Mouse (Mus musculus) embryo, embryonic 11 days (tissue): ENCODE measurements at regions not wholly inside any gene's neighbourhood (a gene's known extent, or its start where the extent isn't known, plus 50 kb on each side); places are given as distances from the start of the nearest gene placed in this dataset.

Experiments used
- DNase-seq: peaks from one replicate; pipeline ENCODE4 v3.0.0-alpha.2; 2015

GRCm38 (mm10) chr13:39702621-39703020 lies 658.6 kb downstream of the Ofcc1 start:
- no peak for DNase-seq

DNA sequence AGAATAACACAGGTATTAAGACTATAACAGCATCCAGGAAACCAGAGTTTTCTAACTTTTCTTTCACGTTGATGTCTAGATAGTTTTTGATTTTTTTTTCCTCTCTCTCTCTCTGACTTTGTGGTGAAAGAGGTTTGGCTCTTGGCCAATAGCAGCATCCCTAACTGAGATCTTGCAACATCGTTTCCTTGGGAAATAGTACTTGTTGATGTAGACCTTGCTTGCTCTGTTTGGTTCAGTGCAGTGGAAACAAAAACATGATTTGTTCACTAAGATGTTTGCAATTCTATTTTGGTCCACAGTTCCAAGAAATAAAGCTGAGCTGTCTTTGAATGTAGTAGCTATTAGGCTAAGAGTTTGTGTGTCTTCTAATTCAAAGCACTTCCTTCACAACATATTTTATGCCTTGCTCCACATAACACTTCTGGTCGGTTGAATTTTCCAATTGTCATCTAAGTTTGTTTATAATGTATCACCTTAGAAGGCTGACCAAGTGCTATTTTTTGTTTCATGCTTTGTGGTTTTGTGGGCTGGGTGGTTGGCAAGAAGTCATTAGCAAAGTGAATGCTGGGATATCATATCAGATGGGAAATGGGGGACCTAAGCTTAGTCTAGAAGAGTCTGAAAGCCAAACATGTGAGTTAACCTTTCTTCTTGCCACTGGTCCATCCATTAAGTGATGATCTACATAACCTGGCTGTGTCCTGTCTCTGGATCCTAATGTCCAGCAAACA lies 669.8 kb downstream of the Ofcc1 start:
- DNase-seq: no peak

GRCm38 (mm10) chr13:39664548-39664947 lies 696.7 kb downstream of the Ofcc1 start:
- no peak for DNase-seq

GRCm38 (mm10) chr13:39649457-39649856 lies 688.8 kb upstream of the Slc35b3 start:
- DNase-seq: peak; percentile 12

DNA sequence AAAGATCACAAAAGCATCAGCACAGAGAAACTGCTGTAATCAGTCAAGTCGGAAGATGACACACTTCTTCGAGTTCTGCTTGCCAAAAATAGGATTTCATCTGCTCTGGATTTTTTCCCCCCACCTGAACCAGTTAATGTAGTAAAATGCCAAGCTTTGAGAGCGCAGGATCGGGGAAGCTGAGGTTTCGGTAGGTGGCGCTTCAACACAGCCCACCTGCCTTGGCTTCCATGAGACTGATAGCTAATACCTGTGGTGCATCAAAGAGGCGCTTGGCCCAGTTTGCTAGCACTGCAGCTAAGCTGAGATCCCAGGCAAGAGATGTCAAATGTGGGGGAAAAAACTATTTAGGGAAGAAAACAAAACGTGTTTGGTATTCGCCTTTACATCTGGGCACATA lies 686.7 kb upstream of the Slc35b3 start:
- DNase-seq: peak; percentile 70

DNA sequence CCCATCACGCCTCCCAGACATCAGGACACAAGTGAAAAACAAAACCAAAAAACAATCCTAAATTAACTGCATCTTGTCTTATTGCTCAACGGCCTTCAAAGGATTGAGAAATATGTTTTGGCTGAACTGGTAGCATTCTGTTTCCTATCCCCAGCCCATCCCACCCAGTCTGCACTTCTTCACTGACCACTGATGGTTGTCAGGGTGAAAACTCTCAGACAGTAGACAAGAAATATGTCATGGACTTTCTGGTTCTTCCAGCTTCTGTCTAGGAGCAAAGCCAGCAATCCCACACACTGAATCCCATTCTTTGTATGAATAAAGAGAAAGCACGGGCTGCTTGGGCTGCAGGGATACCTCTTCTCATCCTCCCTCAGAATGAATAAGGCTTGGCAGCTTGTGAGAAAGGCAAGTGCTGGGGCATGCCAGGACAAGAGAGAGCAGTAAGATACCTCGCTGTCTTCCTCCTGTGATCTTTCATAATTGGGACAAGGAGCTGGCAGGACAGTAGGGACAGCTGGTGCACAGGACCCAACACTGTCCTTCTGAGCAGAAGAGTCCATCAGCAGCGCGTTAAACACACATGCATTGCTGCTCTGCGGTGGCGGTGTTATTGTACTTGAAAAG lies 670.9 kb upstream of the Slc35b3 start:
- DNase-seq: no peak
